Mouse (Mus musculus) splenic B cell, adult 2 months (primary cell): Measurements from ENCODE around the gene Myo9a.
A peak's percentile ranks its signal among the peaks of the same experiment; 100 is the strongest.
"Not testable (repeated sequence)": the region's sequence is repeated elsewhere in the genome, so short reads cannot be mapped to it uniquely, and the experiment has no call there.

Source experiments
- DNase-seq: peaks from one replicate; pipeline ENCODE4 v3.0.0-alpha.2; 2011; ENCODE audit warnings: low read depth, low spot score
- H3K27me3 ChIP-seq: 2 replicates; pipeline ENCODE4 v1.6.1; 2012; ENCODE audit warnings: mild to moderate bottlenecking, low read length, moderate library complexity, mixed read lengths; ENCODE audit not compliant: control insufficient read depth, poor library complexity, insufficient read depth, severe bottlenecking
- H3K36me3 ChIP-seq: 2 replicates; pipeline ENCODE4 v1.6.1; 2012; ENCODE audit warnings: mild to moderate bottlenecking, low read length, moderate library complexity, mixed read lengths; ENCODE audit not compliant: control insufficient read depth, poor library complexity, insufficient read depth, severe bottlenecking

Myo9a gene

GRCm38 (mm10) chr9:59951001-59951750 lies 200.5 kb downstream of the Myo9a start:
- no peaks in the 10 kb centered on the region for H3K36me3 ChIP-seq
- no peaks in the 10 kb centered on the region for H3K27me3 ChIP-seq
- DNase-seq = no peak

DNA sequence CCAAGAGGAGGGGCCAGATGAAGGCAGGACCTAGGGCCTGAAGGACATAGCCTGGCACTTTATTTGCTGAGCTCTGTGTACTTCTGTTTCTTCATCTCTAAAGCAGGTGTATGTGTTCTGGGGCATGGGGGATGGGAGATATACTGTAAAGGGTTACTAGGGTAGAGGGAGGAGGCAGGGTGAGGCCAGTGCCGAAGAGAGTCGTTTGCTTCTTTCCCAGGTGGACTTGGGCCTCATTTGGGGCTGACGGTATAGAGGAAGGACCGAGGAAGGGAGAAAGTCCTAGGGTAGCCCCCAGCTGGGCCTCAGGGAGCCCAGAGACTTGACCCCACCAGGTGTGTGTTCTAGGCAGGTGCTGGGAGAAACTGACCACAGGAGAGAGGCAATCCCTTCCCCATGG lies 201.2 kb downstream of the Myo9a start:
- Histone ChIP-seq H3K36me3 (no peaks in the 10 kb centered on the region), H3K27me3 (no peaks in the 10 kb centered on the region)
- no peak for DNase-seq

DNA sequence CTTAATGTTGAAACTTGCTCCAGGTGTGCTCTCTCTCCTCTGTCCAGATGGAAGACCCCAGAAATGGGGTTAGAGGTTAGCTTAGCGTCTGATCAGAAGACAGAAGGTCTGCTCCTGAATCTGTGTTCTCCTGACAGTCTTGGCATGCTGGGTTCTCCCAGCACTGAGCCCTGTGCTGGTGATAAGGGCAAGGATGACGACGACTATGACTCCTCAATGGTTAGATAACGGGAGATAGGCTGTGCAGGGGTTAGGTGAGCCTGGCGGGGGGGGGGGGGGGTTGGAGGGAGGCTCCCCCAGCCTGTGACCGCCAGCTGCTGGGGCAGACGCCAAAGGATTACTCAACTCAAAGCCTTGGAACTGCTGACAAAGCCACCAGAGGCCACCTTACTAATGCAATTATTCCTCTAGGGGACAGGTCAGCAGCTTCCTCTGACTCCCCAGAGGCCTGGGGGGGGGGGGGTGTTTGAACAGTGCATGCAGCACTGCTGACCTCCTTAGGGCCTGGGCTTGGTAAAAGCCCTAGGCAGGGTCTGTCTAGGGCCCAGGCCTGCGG lies 201.9 kb downstream of the Myo9a start:
- Histone ChIP-seq H3K36me3 (no peaks in the 10 kb centered on the region), H3K27me3 (no peaks in the 10 kb centered on the region)
- DNase-seq = no peak

DNA sequence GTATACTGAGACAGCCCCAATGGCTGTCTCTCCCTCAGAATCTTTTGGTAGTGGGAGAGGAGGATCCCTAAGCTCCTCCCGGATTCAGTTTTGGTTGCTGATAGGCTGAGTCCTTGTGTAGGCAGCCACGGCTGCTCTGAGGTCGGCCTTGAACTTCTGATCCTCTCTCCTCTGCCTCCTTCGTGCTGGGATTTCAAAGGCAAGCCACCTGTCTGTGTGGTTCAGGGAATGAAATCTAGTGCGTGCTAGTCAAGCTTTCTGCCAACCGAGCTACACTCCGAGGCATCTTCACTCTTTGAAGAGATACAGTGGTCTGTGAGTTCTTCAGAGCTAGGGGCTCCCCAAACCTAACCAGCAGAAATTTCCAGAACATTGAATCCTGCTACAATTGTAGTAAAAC lies 202.9 kb downstream of the Myo9a start:
- no peaks in the 10 kb centered on the region for H3K27me3 ChIP-seq
- DNase-seq = no peak
- no peaks in the 10 kb centered on the region for H3K36me3 ChIP-seq

GRCm38 (mm10) chr9:59955199-59955598 lies 204.5 kb downstream of the Myo9a start:
- DNase-seq = no peak
- Histone ChIP-seq H3K27me3 (no peaks in the 10 kb centered on the region), H3K36me3 (no peaks in the 10 kb centered on the region)

DNA sequence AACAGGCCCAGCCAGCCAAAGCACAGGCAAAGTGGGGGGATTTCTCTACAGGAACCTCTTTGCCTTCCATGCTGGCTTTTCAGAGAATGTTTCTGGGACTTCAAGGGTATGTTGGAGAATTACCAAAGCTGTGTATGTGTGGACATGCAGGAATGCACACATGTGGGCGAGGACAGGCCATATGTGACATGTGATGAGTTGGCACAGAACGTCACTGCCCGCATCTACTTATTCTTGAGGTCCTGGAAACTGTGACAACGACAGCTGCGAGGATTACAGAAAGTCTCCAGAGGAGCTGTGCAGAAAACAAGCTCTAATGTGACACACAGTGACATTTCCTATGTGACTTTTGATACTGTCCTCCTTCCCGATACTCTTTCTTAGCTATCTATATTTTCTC lies 205.0 kb downstream of the Myo9a start:
- no peak for DNase-seq
- H3K27me3 ChIP-seq = no peaks in the 10 kb centered on the region

DNA sequence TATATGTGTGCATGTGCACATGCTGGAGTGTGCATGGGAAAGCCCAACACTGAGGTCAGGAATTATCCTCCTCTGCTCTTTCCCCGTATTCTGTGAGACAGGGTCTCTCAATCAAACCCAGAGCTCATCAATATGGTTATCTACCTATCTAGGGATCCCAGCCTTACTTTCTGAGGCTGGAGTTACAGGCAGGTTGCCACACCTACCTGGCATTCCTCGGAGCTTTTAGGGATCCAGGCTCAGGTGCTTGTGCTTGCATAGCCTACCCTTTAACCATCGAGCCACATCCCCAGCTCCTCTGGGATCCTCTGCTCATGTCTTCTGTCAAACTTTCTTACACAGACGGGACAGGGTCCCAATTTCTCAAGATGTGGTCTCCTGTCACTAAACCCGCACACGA lies 205.8 kb downstream of the Myo9a start:
- DNase-seq = no peak
- Histone ChIP-seq H3K36me3 (no peaks in the 10 kb centered on the region), H3K27me3 (no peaks in the 10 kb centered on the region)

More for the DNA sequence above, 205.0 kb downstream of the Myo9a start:
- H3K36me3 ChIP-seq = no peaks in the 10 kb centered on the region

DNA sequence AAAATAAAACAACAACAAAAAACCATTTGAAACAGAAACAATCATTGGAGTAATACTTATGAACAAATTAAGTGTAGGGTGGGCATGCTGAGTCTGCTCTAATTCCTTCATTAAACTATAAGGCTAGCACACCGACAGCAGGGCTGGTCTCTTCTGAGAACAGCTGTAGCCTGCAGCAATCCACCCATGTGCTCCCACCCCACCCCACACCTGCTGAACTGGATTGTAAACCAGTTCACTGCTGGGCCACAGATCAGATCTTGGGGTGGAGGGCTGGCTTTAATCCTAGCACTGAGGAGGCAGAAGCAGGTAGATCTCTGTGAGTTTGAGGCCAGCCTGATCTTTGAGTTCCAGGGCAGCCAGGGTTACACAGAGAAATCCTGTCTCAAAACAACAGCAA lies 207.4 kb downstream of the Myo9a start:
- DNase-seq, H3K27me3 ChIP-seq, H3K36me3 ChIP-seq: not testable (repeated sequence)

DNA sequence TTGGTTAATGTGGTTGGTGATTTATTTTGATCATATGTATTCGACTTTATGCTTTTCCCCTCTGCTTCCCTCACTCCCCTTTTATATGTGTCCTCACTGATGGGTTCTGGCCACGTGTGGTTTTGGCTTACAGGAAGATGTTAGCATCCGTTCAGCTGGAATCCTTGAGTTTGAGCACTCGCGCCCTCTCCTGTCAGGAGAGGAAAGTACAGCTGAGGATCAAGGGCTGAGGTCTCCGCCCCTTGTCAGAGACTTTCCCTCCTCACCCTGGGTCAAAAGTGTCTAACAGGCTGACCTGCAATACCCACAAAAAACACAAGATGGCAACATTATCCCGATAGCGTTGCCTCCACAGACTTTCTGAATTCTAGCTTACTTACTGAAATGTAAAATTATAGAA lies 208.6 kb downstream of the Myo9a start:
- peak; percentile 70 for DNase-seq
- Histone ChIP-seq H3K27me3 (no peaks in the 10 kb centered on the region), H3K36me3 (no peaks in the 10 kb centered on the region)

GRCm38 (mm10) chr9:59960559-59960958 lies 209.9 kb downstream of the Myo9a start, which contains the start of gene Nr2e3:
Nr2e3 (minus strand) TSS chr9:59960659.
- Histone ChIP-seq H3K27me3 (no peaks in the 10 kb centered on the region), H3K36me3 (no peaks in the 10 kb centered on the region)
- DNase-seq = no peak

DNA sequence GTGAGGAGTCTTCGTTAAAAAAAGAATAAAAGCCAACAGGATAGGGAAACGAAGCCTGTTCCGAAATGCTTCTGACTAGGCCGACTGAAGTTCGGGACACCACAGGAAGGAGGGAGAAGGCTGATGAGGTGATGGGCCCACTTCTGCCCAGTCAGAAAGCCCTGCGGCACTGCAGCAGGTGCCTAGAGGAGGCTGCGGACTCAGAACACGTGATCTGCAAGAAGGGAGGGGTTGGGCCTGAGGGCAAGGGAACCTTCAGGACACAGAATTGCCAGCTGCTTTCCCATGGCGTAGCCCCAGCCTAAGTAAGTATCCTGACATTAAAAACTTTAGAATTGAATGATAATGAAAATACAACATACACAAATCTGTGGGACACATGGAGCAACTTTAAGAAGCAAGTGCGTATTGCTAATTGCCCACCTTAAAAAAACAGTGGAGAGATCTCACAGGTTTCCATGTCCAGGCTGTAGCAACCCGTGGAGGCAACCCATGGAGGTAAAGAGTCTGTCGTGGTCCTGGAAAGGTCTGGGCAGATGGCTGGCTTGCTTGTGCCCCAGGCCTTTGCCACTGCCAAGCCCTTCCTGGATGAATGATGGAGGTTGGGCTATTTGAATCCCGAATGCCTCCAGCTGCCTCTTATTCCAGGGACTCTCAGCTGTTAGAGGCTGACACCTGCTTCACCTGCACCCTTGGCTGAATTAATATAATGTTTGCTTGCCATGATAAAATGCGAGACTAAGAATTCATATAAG lies 210.7 kb downstream of the Myo9a start:
- H3K36me3 ChIP-seq = no peaks in the 10 kb centered on the region
- H3K27me3 ChIP-seq = no peaks in the 10 kb centered on the region
- no peak for DNase-seq

GRCm38 (mm10) chr9:59964367-59964766 lies 213.7 kb downstream of the Myo9a start:
- no peak for DNase-seq
- no peaks in the 10 kb centered on the region for H3K36me3 ChIP-seq
- H3K27me3 ChIP-seq = no peaks in the 10 kb centered on the region

- DNase-seq = no peak
- Histone ChIP-seq H3K36me3 (no peaks in the 10 kb centered on the region), H3K27me3 (no peaks in the 10 kb centered on the region)
Measured at GRCm38 (mm10) chr9:59965046-59965445, 214.3 kb downstream of the Myo9a start.

DNA sequence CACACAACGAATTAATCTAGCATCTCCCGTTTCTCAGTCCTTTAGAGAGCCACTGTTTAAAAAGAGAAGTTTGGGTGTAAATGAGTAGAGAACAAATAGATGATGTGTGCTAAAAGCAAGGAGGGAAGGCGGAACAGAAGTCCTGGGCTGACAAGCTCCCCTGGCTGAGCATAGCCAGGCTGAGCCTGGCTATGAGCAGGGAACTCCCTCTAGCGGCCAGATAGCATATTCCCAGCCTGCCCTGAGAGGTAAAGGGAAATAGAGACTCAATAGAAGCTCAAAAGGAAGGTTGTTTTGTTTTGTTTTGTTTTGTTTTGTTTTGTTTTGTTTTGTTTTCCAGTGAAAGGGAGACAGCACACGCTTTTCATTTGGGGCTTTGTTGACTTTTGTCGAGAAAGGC lies 218.7 kb downstream of the Myo9a start:
- no peaks in the 10 kb centered on the region for H3K27me3 ChIP-seq
- DNase-seq = peak; percentile 65
- H3K36me3 ChIP-seq = no peaks in the 10 kb centered on the region

- no peaks in the 10 kb centered on the region for H3K27me3 ChIP-seq
- DNase-seq = no peak
Measured at GRCm38 (mm10) chr9:59971263-59971662, 220.6 kb downstream of the Myo9a start.

More at GRCm38 (mm10) chr9:59971263-59971662, 220.6 kb downstream of the Myo9a start:
- H3K36me3 ChIP-seq = no peaks in the 10 kb centered on the region
